Mouse (Mus musculus): ENCODE data around the gene Tbc1d7. TPM values are rescaled to one million over a fixed set of nuclear protein-coding genes. Genes with fewer than 3 reads are reported as not detected.

Tbc1d7 gene
- total RNA-seq (2021) = 10 to 100 TPM; 35.9 to 43.0 TPM

DNA sequence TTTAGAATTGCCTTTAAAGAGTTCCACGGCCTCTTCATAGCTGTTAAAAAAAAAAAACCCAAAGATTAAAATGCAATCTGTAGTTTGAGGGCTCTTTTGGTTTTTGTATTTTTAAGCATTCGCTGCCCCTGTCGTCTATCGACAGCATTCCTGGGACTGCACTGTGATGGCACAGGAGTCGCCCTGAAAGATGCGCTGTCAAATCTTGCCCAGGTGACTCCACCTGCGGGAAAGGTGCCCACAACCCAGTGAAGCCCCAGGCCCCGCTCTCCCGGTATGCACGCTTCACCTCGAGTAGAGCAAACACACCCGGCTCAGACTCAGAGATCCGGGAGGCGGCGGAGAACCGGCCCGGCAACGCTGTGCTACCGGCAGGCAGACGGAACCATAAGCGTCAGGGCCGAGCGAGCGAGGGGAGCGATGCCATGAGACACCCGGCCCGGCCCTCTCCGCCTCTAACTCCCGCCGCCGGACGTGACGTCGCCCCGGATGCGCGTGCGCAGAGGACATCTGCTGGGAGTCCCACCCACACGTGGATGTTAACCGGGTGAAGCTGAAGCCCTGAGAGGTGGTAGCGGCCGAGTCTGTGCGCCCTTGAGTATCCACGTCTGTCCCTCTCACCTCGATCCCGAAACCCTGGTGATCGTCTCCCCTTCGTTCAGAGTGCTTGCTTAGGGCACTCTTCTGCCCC lies at the start of gene Tbc1d7:
TSS of gene Tbc1d7 (minus strand) at position 482 of the 691 bp plus-strand sequence.
- peak; percentile 96 for DNase-seq (ENCODE audit: low spot score)
- intact Hi-C loops (cut with DNase I) = loop anchor here (10.0 kb wide), 1 partner anchor 564 kb away; no protein-coding TSS in a partner anchor

DNA sequence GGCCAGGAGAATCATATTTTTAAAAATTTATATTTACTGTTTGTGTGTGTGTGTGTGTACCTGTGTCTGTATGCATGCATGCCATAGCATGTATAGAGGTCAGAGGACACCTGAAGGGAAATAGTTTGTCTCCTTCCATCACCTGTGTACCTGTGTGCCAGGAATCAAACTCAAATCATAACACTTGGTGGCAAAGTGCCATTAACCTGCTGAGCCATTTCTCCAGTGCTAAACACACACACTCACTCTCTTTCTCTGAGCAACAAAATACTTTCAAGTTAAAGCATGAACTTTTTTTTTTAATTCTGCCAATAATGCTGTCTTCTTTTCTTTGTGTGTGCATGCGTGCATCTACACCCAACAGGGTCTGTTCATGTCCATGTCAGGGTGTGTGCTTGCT lies 49.3 kb upstream of the Tbc1d7 start:
- no peak for DNase-seq (ENCODE audit: low spot score)
- intact Hi-C loops (cut with DNase I) = no loop called here

DNA sequence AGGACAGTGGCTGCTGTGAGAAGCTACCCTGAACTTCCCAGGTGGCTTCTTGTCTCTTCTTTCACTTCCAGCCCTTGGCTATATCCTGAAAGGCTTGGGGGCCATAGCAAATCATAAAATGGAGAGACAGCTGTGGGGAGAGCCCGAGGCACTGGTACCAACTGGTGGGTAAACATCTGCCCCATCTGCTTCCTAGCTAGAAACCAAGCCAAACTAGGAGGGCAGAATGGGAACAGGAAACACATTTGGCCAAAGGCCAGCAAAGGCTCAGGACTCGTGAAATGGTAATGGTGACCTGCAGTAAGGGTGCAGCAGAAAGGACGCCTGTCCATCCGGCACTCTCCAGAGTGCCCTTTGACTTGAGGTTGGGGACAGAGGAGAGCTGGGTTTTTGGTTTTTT lies 47.5 kb upstream of the Tbc1d7 start:
- intact Hi-C loops (cut with DNase I) = no loop called here
- DNase-seq (ENCODE audit: low spot score) = no peak

DNA sequence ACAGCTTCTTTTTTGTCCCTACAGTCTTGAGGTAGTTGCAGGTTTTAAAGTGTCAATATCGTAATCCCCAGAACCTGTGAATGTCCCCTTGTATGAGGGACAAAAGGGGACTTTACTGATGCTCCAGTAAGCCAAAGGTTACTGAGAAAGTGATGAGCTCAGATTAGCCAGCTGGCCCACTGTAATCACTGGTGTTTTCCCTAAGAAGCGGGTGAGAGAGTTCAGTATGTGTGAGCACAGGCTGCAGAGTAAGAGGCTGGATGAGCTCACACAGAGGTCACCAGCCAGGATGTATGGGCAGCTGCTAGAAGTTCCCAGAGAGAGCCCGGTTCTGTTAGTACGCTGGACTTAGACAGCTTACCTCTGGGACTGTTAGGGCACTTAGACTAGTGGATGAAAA lies 47.0 kb upstream of the Tbc1d7 start:
- intact Hi-C loops (cut with DNase I) = no loop called here
- DNase-seq (ENCODE audit: low spot score) = no peak

DNA sequence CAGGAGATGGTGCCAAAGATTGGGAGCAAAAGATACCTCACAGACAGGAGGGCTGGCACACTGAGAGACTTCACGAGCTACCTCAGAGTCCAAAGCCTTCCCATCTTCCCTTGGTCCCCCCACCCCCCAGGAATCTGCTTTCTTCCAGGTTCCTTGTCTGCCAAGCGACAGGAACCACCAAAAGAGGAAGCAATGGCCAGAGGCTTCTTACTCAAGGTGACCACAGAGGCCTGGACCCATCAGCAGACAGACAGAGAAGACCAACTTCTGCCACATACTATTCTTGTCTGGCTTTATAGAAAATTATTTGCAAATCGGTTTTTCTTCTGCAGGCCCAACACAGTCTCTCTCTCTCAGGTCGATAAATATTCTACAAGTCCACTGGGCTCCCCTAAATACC lies 46.4 kb upstream of the Tbc1d7 start:
- intact Hi-C loops (cut with DNase I) = no loop called here
- DNase-seq (ENCODE audit: low spot score) = no peak

DNA sequence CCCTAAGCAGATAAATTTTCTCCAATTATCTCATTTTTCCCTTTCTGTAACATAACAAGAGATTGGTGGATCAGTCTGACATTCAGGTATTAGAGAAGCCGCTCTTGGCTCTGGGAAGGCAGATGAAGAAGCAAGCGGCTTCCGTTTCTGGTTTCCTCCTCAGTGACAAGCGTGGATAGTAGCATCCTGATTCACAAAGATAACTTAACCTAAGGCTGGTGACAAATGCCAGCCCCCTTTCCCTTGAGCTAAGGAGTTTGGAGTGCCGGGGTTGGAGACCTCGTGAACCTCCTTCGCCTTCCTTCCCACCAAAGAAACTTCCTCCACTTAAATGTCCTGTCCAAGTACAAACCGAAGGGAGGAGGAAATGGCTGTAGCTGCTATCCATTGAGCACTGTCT lies 45.8 kb upstream of the Tbc1d7 start:
- DNase-seq (ENCODE audit: low spot score) = no peak
- intact Hi-C loops (cut with DNase I) = no loop called here

DNA sequence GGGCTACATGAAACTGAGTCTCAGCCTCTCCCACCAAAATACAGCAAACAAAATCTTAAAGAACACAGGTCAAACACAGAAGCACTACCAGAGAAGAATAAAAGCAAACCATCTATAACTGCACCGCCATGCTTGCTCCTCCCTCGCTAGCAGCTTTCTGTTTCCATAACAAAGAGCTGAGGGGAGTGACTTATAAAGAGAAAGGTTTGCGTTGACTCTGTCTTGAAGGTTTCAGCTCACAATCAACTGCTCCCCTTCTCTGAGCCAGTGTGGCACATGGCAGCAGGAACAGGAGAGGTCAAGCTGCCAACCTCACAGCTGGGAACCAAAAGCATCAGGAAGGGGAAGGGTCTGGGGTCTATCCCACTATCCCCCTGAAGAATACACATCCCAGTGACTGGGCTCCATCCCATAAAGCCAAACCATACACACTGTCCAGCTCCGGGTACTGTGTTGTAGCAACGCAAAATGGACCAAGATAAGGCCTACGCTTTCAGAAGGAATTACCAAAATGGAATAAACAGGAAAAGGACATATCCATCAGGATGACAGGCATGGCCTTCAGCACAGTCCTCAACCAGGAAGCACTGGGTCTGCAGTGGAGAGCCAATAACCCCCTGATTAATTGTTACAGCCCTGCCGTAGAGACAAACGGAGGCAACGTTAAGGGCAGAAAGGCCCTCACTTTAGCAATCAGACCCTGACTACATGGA lies 44.8 kb upstream of the Tbc1d7 start:
- no peak for DNase-seq (ENCODE audit: low spot score)
- intact Hi-C loops (cut with DNase I) = no loop called here

DNA sequence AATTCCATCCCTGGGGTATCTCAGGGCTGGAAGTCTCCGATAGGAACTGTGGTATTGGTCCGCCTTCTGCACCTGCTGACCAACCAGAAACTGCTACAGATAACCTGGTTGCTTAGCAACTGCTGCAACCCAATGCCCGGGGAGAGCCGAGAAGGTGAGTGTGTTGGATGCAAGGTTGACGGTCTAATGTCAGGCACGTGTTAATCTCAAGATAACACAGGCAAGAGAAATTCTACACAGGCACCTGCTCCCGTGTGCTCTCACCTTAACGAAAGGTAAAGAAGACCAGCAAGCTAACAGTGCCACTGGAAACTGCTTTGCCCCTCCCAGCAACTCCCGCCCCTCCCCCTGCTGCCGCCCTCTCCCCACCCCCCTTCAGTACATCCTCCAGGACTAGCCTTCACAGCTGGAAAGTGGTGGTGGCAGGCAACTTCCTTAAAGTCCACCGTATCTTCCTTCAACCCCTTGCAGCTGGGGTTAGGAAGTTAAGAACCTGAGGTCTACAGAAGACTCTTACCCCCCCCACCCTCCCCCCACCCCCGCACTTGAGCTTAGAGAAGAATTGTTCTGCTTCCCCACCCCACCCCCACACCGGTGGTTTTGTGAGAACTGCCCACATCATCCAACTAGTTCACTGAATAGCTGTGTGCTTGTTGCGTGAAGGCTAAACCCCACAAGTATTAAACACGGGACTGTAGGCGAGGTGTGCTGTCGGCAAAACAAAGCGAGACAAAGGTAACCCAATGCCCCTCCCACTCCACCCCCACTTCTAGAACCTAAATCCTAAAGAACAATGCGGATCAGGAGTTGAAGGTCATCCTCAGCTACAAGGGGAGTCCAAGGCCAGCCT lies 44.1 kb upstream of the Tbc1d7 start:
- no peak for DNase-seq (ENCODE audit: low spot score)
- intact Hi-C loops (cut with DNase I) = no loop called here

DNA sequence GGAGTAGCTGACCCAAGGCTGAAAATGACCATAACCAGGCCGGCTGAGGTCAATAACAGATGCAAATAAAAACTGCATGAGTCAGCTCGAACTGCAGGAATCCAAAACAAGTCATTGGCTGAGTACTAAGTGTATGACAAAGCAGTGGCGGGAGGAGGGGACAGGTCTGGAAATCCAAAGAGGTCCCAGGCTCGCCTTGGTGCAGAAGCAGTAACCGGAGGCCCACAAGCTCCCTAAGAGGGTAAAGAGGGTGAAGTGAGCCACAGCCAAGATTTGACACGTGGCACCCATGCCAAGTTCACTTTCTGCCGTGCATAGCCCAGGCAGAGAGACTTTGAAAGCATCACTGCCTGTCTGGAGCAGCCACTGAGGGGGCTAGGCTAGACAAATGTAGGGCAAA lies 41.0 kb upstream of the Tbc1d7 start:
- DNase-seq (ENCODE audit: low spot score) = no peak
- intact Hi-C loops (cut with DNase I) = no loop called here

DNA sequence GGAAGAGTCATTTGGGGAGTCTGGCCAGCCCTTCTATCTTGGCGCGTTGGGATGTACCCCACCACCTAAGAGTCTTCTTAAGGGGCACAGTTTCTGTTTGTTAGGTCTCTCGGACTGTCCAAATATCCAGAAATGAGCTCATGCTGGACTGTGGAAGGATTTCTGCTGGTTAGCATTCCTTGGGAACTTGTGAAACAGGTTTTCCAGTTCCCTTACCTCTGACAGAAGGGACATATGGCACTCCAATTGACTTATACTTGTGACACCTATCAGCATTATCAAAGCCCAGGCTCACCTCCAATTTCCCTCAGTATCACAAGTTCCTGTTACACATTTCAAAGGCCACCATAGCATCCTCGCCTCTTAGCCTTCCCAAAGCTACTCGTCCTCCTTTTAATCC lies 39.7 kb upstream of the Tbc1d7 start:
- DNase-seq (ENCODE audit: low spot score) = no peak
- intact Hi-C loops (cut with DNase I) = no loop called here

DNA sequence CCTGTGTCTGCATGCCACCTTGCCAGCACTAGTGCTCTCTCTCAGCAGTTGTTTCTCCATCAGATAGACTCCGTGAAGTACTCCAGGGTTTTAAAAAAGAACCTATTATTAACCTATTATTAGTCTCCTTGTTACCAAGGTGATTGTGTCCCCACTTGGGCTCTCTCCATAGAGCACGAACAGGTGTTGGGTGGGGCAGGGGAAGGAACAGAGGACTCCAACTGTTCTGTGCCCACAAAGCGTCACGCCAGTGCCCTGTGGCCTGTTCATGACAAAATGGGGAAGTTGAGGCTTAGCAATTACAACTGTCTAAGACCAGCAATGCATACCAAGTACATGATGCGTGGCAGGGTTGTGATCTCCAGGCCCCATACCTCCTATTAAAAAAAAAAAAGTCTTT lies 38.3 kb upstream of the Tbc1d7 start:
- intact Hi-C loops (cut with DNase I) = no loop called here

DNA sequence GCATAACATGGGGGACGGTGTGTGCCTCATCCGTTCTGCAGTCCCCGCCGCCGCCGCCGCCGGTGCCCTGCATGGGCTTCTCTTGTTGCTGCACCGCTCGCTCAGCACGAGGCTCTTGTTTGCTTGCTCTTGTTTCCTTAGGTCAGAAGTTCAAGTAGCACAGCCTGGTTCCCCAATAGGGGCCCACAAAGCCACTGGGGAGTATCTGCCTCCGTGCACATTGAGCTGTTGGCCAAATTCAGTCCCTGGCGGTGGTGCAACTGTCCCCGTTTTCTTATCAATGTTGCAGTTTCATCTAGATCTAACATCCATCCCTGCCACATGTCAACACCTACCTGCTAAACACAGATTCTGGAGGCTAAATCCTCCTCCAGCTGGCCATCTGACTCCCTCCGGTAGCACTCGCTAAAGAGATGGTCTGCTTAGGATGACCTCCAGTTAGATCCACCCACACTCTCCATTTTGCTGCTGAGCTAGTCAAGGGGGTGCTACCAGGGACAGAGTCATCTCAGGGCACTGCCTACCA lies 37.7 kb upstream of the Tbc1d7 start:
- no peak for DNase-seq (ENCODE audit: low spot score)
- intact Hi-C loops (cut with DNase I) = no loop called here

More for the DNA sequence above, 38.3 kb upstream of the Tbc1d7 start:
- DNase-seq (ENCODE audit: low spot score) = no peak

DNA sequence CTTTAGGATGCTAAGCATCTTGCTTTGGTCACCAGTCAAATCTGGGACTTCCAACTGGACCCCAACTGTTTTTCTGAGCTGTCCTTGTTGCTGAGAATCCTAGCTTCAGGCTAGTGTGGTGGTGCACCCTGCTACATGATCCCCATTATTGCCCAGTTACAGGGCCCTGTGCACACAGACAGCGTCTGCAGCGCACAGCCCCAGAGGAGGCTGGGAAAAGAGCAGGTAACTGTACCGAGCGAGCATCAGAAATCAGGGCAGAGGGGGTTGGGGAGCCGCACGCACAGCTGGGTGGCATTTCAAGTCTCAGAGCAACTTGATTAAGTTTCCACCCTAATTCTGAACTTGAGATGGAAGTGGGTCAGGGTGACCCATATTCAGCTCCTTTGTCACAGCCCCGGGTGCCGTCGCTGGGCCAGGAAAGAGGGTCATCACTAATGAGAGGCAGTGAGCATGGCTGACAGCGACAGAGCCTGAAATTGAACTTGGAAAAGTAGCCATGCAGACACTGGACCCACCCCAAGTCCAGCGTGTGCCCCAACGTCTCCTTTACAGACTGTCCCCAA lies 34.9 kb upstream of the Tbc1d7 start:
- intact Hi-C loops (cut with DNase I) = no loop called here
- no peak for DNase-seq (ENCODE audit: low spot score)

DNA sequence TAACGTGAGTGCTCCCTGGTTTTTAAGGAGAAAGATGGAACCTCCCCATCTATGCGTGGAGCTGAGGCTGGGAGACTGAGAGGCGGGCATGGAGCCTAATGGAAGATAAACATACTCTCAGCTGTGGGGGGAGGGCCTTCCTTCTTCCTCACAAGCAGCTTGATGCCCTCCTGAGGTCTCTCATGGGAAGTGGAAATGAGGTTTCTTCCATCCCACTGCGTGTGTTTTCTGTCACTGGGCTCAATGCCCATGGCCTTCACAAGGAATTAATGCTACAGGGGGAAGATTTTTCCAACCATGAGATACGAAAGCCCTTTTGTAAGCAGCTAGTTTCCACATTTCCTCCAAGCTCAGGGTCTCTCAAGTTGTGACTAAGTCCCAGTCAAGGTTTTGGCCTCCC lies 32.3 kb upstream of the Tbc1d7 start:
- intact Hi-C loops (cut with DNase I) = loop anchor here (2.0 to 5.0 kb wide), 2 partner anchors 97 to 119 kb away; no protein-coding TSS in a partner anchor
- no peak for DNase-seq (ENCODE audit: low spot score)

DNA sequence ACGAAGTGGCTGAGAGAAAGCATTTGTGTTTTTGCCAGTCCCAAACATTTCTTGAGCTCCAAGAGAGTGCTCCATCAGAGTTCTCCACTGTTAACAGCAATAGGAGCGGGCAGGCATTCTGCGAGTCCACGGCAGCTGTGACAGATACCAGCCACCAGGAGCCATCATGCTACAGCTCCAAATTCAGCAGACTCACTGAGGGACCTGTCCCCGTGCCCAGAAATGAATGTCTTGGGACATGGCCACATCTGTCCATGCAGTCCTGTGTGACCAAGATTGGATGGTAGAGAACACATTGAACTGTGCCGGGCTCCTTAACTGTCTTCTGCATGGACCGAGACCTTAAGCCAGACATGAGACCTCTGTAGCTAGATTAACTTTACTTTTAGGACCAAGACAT lies 31.9 kb upstream of the Tbc1d7 start:
- intact Hi-C loops (cut with DNase I) = loop anchor here (2.0 to 5.0 kb wide), 2 partner anchors 98 to 119 kb away; no protein-coding TSS in a partner anchor
- DNase-seq (ENCODE audit: low spot score) = peak; percentile 38

DNA sequence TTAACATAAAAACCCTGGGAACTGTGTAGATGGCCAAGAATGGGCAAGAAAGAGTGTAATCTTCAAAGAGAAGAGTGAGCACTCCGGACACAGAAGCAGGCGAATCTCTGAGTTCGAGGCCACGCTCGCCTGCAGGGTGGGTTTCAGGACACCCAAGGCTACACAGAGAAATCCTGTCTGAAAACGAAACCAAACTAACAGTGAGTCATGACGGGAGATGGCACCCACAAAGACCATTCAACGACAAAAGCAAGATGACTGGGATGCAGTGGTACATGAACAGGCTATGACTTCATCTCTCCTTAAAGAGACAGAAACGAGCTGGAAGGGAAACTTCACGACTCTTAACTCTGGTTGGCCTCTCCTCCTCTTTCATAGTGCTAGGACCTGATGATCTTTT lies 31.1 kb upstream of the Tbc1d7 start:
- no peak for DNase-seq (ENCODE audit: low spot score)
- intact Hi-C loops (cut with DNase I) = loop anchor here (2.0 to 5.0 kb wide), 2 partner anchors 98 to 120 kb away; no protein-coding TSS in a partner anchor

DNA sequence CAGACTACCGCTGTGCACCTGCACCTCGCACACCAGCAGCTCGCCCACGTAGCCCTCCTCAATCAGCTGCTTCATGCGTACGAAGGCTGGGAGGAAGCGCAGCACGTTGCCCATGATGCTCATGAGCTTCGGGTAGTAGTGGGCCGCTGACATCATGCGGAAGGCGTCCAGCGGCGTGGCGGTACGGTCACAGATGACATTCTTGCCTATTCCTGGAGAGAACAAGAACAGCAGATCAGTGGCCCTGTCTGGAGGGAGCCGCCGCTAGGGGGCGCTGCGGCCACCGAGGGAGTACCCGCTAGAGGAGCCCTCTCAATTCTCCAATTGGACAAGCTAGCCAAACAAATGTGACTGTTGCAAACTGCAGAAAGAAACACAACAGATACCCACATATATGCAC lies 29.7 kb upstream of the Tbc1d7 start:
- intact Hi-C loops (cut with DNase I) = loop anchor here (2.0 to 5.0 kb wide), 2 partner anchors 28 to 121 kb away; no protein-coding TSS in a partner anchor
- DNase-seq (ENCODE audit: low spot score) = no peak

DNA sequence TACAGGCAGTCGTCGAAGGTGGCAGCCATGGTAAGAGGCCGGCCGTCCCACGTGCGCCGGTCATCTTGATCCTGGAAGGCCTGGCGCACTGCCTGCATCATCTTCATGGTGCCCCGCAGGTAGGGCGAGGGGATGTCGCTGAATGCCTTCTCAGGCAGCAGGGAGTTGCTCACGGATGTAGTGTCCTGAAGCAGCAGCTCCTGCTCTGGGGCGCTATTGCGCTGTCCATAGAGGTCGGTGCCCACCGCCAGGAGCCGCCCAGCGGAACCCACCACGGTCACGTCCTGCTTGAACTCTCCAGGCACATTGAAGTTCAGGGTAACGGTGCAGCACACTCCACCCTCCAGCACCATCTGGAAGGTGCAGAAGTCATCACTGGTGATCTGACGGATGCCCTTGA lies 29.2 kb upstream of the Tbc1d7 start:
- intact Hi-C loops (cut with DNase I) = loop anchor here (2.0 to 5.0 kb wide), 2 partner anchors 28 to 122 kb away; no protein-coding TSS in a partner anchor
- DNase-seq (ENCODE audit: low spot score) = no peak

DNA sequence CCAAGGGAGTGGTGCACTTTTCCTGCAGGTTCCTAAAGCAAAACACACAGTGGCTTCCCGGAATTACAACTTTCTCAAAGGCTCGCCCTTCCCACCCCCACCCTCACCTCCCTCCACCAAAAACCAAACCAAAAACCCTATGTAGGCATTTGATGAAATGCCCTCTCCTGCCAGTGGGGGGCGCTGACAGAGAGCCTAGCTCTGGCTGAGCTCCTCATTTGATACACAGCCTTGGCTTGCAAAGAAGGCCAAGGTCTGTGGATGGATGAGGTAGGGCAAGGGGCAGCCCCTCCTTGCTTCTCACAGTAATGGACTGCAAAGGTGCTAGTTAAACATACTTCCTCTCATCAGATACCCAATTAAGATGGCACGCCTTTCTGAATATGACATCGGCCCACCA lies 28.4 kb upstream of the Tbc1d7 start:
- intact Hi-C loops (cut with DNase I) = loop anchor here (2.0 to 5.0 kb wide), 3 partner anchors 29 to 123 kb away; no protein-coding TSS in a partner anchor

DNA sequence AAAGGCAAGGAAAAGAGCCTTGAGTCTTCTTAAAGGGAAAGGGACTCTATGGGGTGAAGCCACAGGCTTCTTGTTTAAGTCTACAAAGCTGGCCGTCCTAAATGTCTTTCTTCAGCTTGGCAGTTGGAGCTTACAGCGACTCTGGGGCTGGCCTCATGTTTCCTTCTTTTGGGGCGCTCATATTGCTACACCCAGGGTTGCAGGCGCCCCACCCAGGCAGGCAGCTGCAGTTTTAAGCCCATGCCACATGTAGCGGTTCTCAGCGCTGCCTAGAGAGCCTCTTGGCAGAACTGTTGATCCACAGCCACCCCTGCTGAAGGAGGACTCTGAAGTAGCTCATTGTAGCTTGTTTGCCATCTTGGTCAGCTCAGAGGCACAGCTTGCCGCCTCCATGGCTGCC lies 28.0 kb upstream of the Tbc1d7 start:
- DNase-seq (ENCODE audit: low spot score) = no peak
- intact Hi-C loops (cut with DNase I) = loop anchor here (2.0 kb wide), 1 partner anchor 42 kb away; no protein-coding TSS in a partner anchor

More for the DNA sequence above, 28.4 kb upstream of the Tbc1d7 start:
- no peak for DNase-seq (ENCODE audit: low spot score)

Data from heart, postnatal 25 days (tissue).